Mouse (Mus musculus): ENCODE results near the gene Bcdin3d. TPM values are rescaled to one million over a fixed set of nuclear protein-coding genes. Genes with fewer than 3 reads are reported as not detected.

Bcdin3d gene
- total RNA-seq (2014; rRNA removed) (10.1 and 13.7 TPM in 2 replicates), polyA plus RNA-seq (2015; fragmentation: Nextera tagmentation; extraction: Ambion mirVana) (12.6 and 12.7 TPM in 2 replicates)

GRCm38 (mm10) chr15:99474576-99474926 lies at the start of gene Bcdin3d:
Gene Bcdin3d, minus strand, starts transcription at chr15:99474730.
- H3K4me1 ChIP-seq (ENCODE audit: insufficient read depth, low read length) = peaks cover 4% of the 10 kb centered on the region

GRCm38 (mm10) chr15:99520306-99520705 lies 45.8 kb upstream of the Bcdin3d start:
- TF ChIP-seq CTCF (IDR thresholded peaks at IDR 0.05; ENCODE audit: low read depth) = no peak
- Histone ChIP-seq H3K9ac (replicated peaks; ENCODE audit: low read length) (no peak overlapping the region), H3K4me1 (ENCODE audit: insufficient read depth, low read length) (no peaks in the 10 kb centered on the region), H3K4me3 (ENCODE audit: low read length) (no peak overlapping the region), H3K27me3 (ENCODE audit: insufficient read depth, low read length) (no peaks in the 10 kb centered on the region), H3K4me2 (ENCODE audit: low read depth, low read length) (no peak overlapping the region), H3K9me3 (ENCODE audit: low read length) (no peaks in the 10 kb centered on the region), H3K36me3 (ENCODE audit: insufficient read depth, low read length) (no peaks in the 10 kb centered on the region), H3K27ac (no peak overlapping the region)
- no peak for DNase-seq (ENCODE audit: low spot score)
- 82% methylated on average over 7 of the region's 7 CpGs for WGBS
- ATAC-seq = no peak

More at GRCm38 (mm10) chr15:99474576-99474926, at the start of gene Bcdin3d:
- Histone ChIP-seq H3K27me3 (ENCODE audit: insufficient read depth, low read length) (no peaks in the 10 kb centered on the region), H3K9ac (replicated peaks; ENCODE audit: low read length) (peak within 1 kb of the TSS; percentile 81), H3K4me2 (ENCODE audit: low read depth, low read length) (peak within 1 kb of the TSS; percentile 82), H3K9me3 (ENCODE audit: low read length) (no peaks in the 10 kb centered on the region), H3K36me3 (ENCODE audit: insufficient read depth, low read length) (no peaks in the 10 kb centered on the region), H3K27ac (peak within 1 kb of the TSS; percentile 81), H3K4me3 (ENCODE audit: low read length) (peak within 1 kb of the TSS; percentile 92)
- TF ChIP-seq CTCF (IDR thresholded peaks at IDR 0.05; ENCODE audit: low read depth) = peak; percentile 62
- WGBS = under 1% methylated on average over 25 of the region's 26 CpGs
- ATAC-seq (peak; percentile 88), DNase-seq (ENCODE audit: low spot score) (peak; percentile 96)

GRCm38 (mm10) chr15:99519626-99520025 lies 45.1 kb upstream of the Bcdin3d start:
- no peak for ATAC-seq
- WGBS = 87% methylated on average over 9 of the region's 9 CpGs
- no peaks in the 10 kb centered on the region for H3K27me3 ChIP-seq (ENCODE audit: insufficient read depth, low read length)
- H3K9me3 ChIP-seq (ENCODE audit: low read length) = no peaks in the 10 kb centered on the region
- no peaks in the 10 kb centered on the region for H3K4me1 ChIP-seq (ENCODE audit: insufficient read depth, low read length)
- no peak overlapping the region for H3K27ac ChIP-seq
- H3K4me2 ChIP-seq (ENCODE audit: low read depth, low read length) = no peak overlapping the region
- no peaks in the 10 kb centered on the region for H3K36me3 ChIP-seq (ENCODE audit: insufficient read depth, low read length)
- H3K4me3 ChIP-seq (ENCODE audit: low read length) = no peak overlapping the region
- no peak overlapping the region for H3K9ac ChIP-seq (replicated peaks; ENCODE audit: low read length)
- no peak for DNase-seq (ENCODE audit: low spot score)
- TF ChIP-seq CTCF (IDR thresholded peaks at IDR 0.05; ENCODE audit: low read depth) = no peak

- no peaks in the 10 kb centered on the region for H3K9me3 ChIP-seq (ENCODE audit: low read length)
Measured at GRCm38 (mm10) chr15:99517715-99518114, 43.2 kb upstream of the Bcdin3d start.

GRCm38 (mm10) chr15:99516715-99517114 lies 42.2 kb upstream of the Bcdin3d start:
- no peak overlapping the region for H3K27ac ChIP-seq
- H3K27me3 ChIP-seq (ENCODE audit: insufficient read depth, low read length) = no peaks in the 10 kb centered on the region
- no peak for TF ChIP-seq CTCF (IDR thresholded peaks at IDR 0.05; ENCODE audit: low read depth)
- H3K9ac ChIP-seq (replicated peaks; ENCODE audit: low read length) = no peak overlapping the region
- H3K4me2 ChIP-seq (ENCODE audit: low read depth, low read length) = no peak overlapping the region
- H3K36me3 ChIP-seq (ENCODE audit: insufficient read depth, low read length) = no peaks in the 10 kb centered on the region
- DNase-seq (ENCODE audit: low spot score) (no peak), ATAC-seq (no peak)
- 58% methylated on average over 8 of the region's 8 CpGs for WGBS
- H3K9me3 ChIP-seq (ENCODE audit: low read length) = no peaks in the 10 kb centered on the region
- no peak overlapping the region for H3K4me3 ChIP-seq (ENCODE audit: low read length)
- H3K4me1 ChIP-seq (ENCODE audit: insufficient read depth, low read length) = no peaks in the 10 kb centered on the region

More at GRCm38 (mm10) chr15:99517715-99518114, 43.2 kb upstream of the Bcdin3d start:
- Histone ChIP-seq H3K27me3 (ENCODE audit: insufficient read depth, low read length) (no peaks in the 10 kb centered on the region), H3K27ac (no peak overlapping the region), H3K36me3 (ENCODE audit: insufficient read depth, low read length) (no peaks in the 10 kb centered on the region), H3K4me2 (ENCODE audit: low read depth, low read length) (no peak overlapping the region), H3K4me1 (ENCODE audit: insufficient read depth, low read length) (no peaks in the 10 kb centered on the region), H3K9ac (replicated peaks; ENCODE audit: low read length) (no peak overlapping the region), H3K4me3 (ENCODE audit: low read length) (no peak overlapping the region)
- DNase-seq (ENCODE audit: low spot score) (no peak), ATAC-seq (no peak)
- no peak for TF ChIP-seq CTCF (IDR thresholded peaks at IDR 0.05; ENCODE audit: low read depth)
- 43% methylated on average over 7 of the region's 7 CpGs for WGBS

- Histone ChIP-seq H3K9ac (replicated peaks; ENCODE audit: low read length) (no peak overlapping the region), H3K4me3 (ENCODE audit: low read length) (no peak overlapping the region), H3K4me2 (ENCODE audit: low read depth, low read length) (no peak overlapping the region), H3K27me3 (ENCODE audit: insufficient read depth, low read length) (no peaks in the 10 kb centered on the region), H3K27ac (no peak overlapping the region), H3K9me3 (ENCODE audit: low read length) (no peaks in the 10 kb centered on the region), H3K4me1 (ENCODE audit: insufficient read depth, low read length) (no peaks in the 10 kb centered on the region), H3K36me3 (ENCODE audit: insufficient read depth, low read length) (no peaks in the 10 kb centered on the region)
- TF ChIP-seq CTCF (IDR thresholded peaks at IDR 0.05; ENCODE audit: low read depth) = no peak
- 62% methylated on average over 15 of the region's 15 CpGs for WGBS
- no peak for DNase-seq (ENCODE audit: low spot score)
- no peak for ATAC-seq
Measured at GRCm38 (mm10) chr15:99511797-99512525, 37.4 kb upstream of the Bcdin3d start.

GRCm38 (mm10) chr15:99510621-99511020 lies 36.1 kb upstream of the Bcdin3d start:
- Histone ChIP-seq H3K27me3 (ENCODE audit: insufficient read depth, low read length) (no peaks in the 10 kb centered on the region), H3K4me3 (ENCODE audit: low read length) (no peak overlapping the region), H3K9me3 (ENCODE audit: low read length) (no peaks in the 10 kb centered on the region), H3K9ac (replicated peaks; ENCODE audit: low read length) (no peak overlapping the region), H3K4me2 (ENCODE audit: low read depth, low read length) (no peak overlapping the region), H3K36me3 (ENCODE audit: insufficient read depth, low read length) (no peaks in the 10 kb centered on the region), H3K4me1 (ENCODE audit: insufficient read depth, low read length) (no peaks in the 10 kb centered on the region), H3K27ac (no peak overlapping the region)
- WGBS = 73% methylated on average over 3 of the region's 3 CpGs
- TF ChIP-seq CTCF (IDR thresholded peaks at IDR 0.05; ENCODE audit: low read depth) = no peak
- ATAC-seq = no peak
- no peak for DNase-seq (ENCODE audit: low spot score)

Data from hindbrain, postnatal 0 days (tissue).